Mouse (Mus musculus) brown adipose tissue, adult 24 weeks (tissue): ENCODE measurements around the gene Krt80. TPM values are rescaled to one million over a fixed set of nuclear protein-coding genes. Genes with fewer than 3 reads are reported as not detected.
A peak's percentile ranks its signal among the peaks of the same experiment; 100 is the strongest.
"Not testable (repeated sequence)": the region's sequence is repeated elsewhere in the genome, so short reads cannot be mapped to it uniquely, and the experiment has no call there.

Experiments
- H3K27ac ChIP-seq: fragments of 200-500 bp; replicated peaks from 2 replicates; pipeline ENCODE4 v1.5.1; 2012; ENCODE audit warnings: low read depth, mild to moderate bottlenecking, low read length
- H3K4me1 ChIP-seq: fragments of 200-500 bp; 2 replicates; pipeline ENCODE4 v1.6.1; 2012; ENCODE audit warnings: low read length, mixed read lengths; ENCODE audit not compliant: control insufficient read depth, insufficient read depth, insufficient read length
- H3K4me3 ChIP-seq: fragments of 200-500 bp; 2 replicates; pipeline ENCODE4 v1.5.1; 2012; ENCODE audit warnings: low read depth, mild to moderate bottlenecking, low read length, moderate library complexity; ENCODE audit not compliant: insufficient read depth
- polyA plus RNA-seq: library from polyadenylated mRNA; stranded (reverse); fragments of >200 nt; gene quantifications from 2 replicates; pipeline ENCODE4 v1.2.4, GENCODE M21; 2012; ENCODE audit not compliant: missing spikeins, insufficient read depth, insufficient read length

Krt80 gene
- polyA plus RNA-seq, 1 experiment = 2.3 TPM

DNA sequence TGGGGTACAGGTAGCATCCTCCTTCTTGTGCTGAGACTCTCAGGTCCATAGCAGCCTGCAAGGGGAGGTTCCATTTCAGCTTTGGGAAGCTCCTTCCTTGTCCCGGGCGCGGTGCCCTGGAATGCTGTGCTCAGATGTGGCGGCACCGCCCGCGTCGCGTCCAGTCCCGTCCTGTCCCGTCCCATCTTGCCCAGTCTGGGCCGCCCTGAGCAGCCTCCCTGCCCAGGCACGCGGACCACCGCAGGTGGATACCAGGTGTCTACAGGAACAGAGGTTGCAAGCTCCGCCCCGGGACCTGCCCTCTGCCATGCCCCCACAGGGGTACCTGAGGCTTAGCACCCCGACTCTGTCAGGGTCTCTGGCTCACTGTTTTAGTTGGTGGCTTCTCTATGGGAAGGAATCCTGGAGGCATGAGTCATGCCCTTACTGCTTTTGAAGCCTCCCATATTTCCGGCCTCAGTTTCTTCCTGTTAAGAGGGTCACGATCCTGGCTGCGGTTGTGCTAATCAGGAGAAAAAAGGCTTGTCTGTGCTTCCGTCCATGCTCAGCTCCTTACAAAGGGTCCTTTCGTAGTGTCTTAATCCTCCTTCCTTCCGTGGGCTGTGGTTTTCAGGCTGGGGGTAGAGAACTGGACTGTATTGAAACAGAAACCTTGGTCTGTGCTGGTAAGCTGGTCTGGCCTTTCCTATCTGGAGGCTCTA is 33.3 kb downstream of the Krt80 start:
- H3K4me1 ChIP-seq = peaks cover 4% of the 10 kb centered on the region
- no peak overlapping the region for H3K4me3 ChIP-seq
- no peak overlapping the region for H3K27ac ChIP-seq

DNA sequence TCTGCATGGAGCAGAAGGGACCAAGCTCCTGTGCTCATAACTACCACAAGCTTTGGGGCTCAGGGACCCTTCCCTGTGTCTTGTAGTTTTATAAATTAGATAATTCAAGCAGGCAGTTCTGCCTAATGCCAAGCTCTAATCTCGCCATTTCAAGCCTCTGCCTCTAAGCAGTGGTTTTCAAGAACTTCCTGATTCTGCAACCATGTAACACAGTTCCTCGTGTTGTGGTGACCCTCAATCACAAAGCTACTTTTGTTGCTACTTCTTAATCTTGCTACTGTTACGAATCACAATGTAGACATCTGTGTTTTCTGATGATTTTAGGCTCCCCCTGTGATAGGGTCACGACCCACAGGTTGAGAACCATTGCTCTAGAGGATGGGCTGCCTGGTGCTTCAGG is 36.3 kb downstream of the Krt80 start:
- no peak overlapping the region for H3K27ac ChIP-seq
- H3K4me3 ChIP-seq = no peak overlapping the region
- peaks cover 4% of the 10 kb centered on the region for H3K4me1 ChIP-seq

DNA sequence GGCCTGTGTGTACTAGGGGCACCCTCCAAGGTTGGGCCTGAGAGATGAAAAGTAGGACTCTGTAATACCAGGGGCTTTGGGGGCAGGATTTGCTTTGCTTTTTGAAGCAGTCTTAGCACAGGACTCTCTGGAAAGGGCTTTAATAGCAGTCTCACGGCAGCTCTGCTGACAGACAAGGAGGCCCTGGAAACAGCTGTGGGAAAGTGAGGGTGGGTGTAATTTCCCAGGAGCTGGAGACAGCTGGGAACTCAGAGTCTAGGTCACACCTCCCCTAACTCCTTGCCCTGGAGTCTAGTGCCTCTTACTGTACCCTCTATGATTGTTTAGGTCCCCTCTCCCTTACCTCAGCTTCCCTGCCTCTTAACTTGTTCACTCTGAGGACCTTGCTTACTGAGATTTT is 36.8 kb downstream of the Krt80 start:
- peaks cover 3% of the 10 kb centered on the region for H3K4me1 ChIP-seq
- no peak overlapping the region for H3K4me3 ChIP-seq
- no peak overlapping the region for H3K27ac ChIP-seq

DNA sequence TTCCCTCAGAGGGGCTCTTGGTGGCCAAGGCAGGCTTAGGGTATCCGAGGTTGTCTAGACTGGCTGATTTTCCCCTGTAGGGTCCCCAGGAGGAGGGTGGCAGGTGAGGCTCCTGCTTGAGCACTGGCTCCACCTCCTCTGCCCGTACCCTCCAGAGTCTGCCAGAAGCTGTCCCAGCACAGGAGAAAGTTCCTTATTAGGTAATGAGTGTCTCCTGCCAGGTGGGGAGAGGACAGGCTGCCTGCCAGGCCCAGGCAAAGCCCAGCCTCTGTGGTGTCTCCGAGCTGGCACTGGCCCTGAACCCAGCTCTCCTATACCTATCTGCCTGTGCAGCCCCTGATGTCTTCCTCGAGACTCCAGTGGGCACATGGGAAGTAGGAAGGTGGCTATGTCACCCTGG is 37.6 kb downstream of the Krt80 start:
- H3K4me3 ChIP-seq = no peak overlapping the region
- no peak overlapping the region for H3K27ac ChIP-seq
- H3K4me1 ChIP-seq = no peaks in the 10 kb centered on the region; the same call in 1 of the 2 replicates

DNA sequence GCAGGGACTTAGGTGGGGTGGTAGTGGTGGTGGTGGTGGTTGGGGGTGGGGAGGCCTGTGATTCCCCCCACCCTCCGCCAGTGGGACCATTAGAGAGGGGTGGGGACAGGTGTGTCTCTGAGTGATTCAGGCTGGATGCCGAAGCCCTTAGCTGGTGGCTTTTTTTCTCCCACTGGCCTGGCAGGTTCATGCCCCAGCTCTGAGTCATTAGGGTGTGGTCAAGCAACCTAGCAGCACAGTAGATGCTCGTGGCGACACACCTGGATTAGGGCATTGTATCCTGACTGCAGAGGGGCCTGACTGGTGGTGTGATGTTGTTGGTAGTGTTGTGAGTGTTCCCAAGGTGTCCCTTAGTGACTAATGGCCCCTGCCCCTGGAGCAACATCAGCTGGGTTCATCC is 38.9 kb downstream of the Krt80 start:
- H3K27ac ChIP-seq = no peak overlapping the region
- H3K4me1 ChIP-seq = no peaks in the 10 kb centered on the region; the same call in 1 of the 2 replicates
- H3K4me3 ChIP-seq = no peak overlapping the region

DNA sequence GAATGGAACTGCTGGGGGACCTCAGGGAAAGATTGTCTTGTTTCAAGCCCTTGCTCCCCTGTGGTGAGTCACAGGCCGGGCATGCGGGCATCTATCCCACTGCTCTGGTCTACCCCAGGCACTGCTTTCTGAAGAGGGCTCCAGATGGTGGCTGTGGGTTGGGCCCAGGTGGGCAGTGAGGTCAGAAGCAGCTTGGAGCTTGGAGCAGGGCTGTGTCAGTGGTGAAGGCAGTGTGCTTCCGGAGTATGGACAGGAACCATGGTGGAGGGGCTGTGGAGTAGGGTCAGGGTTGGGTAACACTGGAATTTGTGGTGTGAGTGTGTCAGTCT is 40.4 kb downstream of the Krt80 start:
- Histone ChIP-seq H3K4me3 (no peak overlapping the region), H3K4me1 (no peaks in the 10 kb centered on the region; the same call in 1 of the 2 replicates), H3K27ac (no peak overlapping the region)

DNA sequence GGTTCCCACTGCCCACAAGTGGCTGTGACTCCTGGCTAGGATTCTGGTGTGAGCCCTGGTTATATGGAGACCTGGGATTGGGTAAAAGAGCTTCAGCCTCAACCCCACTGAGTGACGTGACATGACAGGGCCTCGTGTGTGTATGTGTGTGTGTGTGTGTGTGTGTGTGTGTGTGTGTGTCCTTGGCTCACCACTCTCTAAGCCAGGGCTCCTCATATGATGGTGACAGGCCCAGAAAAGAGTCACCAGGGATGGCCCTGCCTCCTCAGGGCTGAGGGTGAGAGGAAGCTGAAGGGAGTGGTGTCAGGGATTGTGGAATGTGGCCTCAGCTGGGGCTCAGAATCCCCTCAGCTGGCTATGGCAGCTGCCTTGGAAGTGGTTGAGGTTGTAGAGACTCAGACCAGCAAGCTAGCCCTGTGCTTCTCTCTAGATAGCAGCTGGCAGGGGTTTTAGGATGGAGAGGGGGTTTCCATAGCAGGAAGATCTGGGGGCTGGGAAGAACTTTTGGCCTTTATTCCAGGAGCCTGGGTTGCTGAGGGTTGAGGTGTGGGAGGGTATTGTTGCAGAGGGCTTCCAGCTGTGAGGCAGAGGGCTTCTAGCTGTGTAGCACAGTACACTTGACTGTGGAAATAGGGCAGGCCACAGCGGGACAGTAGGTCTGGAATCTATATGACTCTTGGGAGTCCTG is 40.9 kb downstream of the Krt80 start:
- Histone ChIP-seq H3K27ac (no peak overlapping the region), H3K4me1 (no peaks in the 10 kb centered on the region; the same call in 1 of the 2 replicates), H3K4me3 (no peak overlapping the region)

DNA sequence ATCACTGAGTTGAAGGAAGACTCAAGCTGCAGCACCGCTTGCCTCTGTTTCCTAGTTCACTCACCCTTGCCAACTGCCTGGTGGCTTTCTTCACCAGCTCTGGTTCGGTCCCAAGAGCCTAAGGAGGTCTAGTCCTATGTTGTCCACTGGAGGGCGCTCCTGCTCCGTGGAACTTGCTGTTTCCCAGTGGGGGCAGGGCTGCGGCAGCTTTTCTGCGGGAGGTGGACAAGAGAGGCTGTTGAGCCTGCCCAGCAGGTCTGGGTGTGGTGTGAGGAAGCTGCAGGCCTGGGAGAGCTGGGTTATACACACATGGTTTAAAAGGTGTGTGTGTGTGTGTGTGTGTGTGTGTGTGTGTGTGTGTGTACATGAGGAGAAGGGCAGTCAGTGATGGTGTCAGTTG is 42.7 kb downstream of the Krt80 start:
- Histone ChIP-seq H3K4me3 (no peak overlapping the region), H3K27ac (no peak overlapping the region), H3K4me1 (peaks cover 4% of the 10 kb centered on the region)

DNA sequence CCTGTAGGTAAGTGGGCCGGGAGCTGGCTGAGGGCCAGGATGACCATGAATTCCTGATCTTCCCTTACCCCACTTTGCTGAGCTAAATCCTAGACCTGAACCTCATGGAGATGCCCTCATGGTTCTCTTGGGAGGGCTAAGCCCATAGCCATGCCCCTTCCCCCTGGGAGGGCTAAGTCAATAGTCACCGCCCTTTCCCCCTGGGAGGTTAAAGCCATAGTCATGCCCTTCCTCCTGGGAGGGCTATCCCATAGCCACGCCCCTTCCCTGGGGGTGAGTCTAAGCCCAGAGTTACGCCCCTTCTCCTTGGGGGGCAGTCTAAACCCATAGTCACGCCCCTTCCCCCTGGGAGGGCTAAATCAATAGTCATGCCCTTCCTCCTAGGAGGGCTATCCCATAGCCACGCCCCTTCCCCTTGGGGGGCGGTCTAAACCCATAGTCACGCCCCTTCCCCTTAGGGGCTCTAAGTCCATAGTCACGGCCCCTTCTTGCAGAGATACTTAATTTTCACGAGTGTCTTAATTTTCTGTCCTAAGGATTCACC is 43.9 kb downstream of the Krt80 start:
- Histone ChIP-seq H3K27ac (no peak overlapping the region), H3K4me3 (no peak overlapping the region), H3K4me1 (peaks cover 7% of the 10 kb centered on the region)

DNA sequence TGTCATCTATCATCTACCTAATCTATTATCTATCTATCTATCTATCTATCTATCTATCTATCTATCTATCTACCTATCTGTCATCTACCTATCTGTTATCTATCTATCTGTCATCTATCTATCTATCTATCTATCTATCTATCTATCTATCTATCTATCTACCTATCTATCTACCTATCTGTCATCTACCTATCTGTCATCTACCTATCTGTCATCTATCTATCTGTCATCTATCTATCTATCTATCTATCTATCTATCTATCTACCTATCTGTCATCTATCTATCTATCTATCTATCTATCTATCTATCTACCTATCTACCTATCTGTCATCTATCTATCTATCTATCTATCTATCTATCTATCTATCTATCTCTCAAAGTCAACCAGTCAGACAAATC is 45.6 kb downstream of the Krt80 start:
- not testable (repeated sequence) for H3K27ac ChIP-seq, H3K4me3 ChIP-seq
- peaks cover 15% of the 10 kb centered on the region for H3K4me1 ChIP-seq

DNA sequence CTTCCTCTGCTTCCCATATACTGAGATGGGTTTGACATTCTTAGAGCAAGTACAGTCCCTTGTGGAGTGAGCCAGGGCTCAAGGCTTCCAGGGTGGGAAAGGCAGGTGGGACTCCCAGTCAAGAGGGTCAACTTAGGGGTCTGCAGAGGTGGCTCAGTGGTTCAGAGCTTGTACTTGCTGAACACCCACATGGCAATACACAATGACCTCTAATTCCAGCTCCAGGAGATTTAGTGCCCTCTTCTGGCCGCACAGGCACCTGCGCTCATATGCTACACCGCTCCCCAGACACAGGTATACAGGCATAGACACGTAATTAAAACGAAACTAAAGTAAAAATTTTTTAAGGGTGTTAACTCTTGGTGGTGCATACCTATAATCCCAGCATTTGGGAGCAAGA is 46.5 kb downstream of the Krt80 start:
- H3K27ac ChIP-seq = peak overlapping the region; percentile 91
- H3K4me3 ChIP-seq = 0 out of 2 replicates have a peak overlapping the region, but pooled peaks have one; percentile 14
- peaks cover 22% of the 10 kb centered on the region for H3K4me1 ChIP-seq

DNA sequence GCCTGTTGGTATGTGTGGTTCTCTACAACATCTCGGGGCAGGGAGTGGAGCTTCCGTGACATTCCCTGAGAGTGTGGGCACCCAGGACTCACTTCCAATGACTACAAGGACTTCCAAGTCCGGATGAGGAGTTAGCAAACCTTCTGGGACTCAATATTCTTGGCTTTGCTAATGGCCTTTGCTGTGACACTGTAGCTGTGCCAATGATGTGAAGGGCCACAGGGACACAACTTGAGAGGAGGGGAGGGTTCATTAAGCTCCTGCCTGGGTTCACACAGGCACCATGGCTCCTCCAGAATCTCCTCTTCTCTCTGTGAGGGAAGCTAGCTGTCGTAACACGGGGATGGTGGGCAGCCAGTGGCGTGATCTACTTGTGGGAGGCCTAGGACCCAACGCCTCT is 47.3 kb downstream of the Krt80 start:
- Histone ChIP-seq H3K4me1 (peaks cover 27% of the 10 kb centered on the region), H3K27ac (peak overlapping the region; percentile 100)

DNA sequence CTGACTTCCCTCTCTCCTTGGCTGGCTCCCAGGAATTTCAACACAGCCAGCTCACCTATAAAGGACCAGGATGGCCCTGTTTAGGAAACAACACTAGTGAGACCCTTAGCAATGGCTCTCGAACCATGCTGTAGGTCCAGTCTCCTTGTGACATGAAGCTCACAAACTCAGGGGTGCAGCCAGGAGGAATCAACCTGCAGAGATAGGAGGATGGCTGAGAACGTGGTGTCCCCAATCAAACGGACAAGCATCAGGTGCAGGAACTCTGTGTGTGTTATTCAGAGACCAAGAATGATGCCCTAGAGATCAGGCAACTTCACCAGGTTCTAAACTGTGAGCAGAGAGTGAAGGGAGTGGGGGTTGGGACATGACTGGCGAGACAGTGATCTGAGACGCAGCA is 47.9 kb downstream of the Krt80 start:
- H3K27ac ChIP-seq = peak overlapping the region; percentile 63
- H3K4me3 ChIP-seq = no peak overlapping the region
- H3K4me1 ChIP-seq = peaks cover 29% of the 10 kb centered on the region

More for the DNA sequence above, 47.3 kb downstream of the Krt80 start:
- H3K4me3 ChIP-seq = peak overlapping the region; percentile 62

DNA sequence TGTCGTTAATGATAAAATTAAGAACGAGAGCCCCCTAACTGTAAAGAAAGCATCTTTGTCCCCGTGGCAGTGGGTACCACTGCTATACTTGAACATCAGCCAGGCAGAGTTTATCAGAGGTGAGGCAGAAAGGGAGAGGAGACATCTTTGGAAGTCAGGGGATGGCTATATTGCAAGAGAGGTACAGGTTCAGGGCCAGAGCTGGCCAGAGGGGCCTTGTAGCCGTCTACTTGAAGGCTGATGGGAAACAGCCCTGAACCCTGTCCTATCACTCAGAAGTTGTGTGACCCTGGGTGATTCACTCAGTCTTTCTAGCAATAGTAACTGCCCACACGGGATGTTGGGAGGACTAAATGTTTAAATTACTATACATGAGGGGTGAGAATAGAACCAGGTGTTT is 48.8 kb downstream of the Krt80 start:
- H3K4me1 ChIP-seq = peaks cover 33% of the 10 kb centered on the region
- no peak overlapping the region for H3K4me3 ChIP-seq
- no peak overlapping the region for H3K27ac ChIP-seq

DNA sequence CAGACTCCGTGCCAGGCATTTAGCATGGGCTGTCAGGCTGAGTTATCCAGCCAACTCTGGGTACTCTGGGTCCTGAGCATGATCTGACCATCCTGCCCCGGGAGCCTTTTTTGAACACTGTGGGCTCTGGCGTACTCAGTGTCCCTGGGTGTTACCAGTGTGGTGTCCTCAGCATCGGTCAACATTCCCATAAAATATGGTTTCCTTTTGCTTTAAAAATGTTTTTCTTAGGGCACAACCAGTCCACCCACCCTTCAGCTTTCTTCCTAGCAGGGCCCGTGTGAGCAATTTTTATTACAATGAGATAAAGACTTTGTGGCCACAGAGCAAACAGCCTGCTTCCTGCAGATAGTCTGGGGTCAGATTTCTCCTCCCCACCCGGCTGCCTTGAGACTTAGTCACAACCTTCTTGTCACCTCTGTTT is 49.3 kb downstream of the Krt80 start:
- H3K27ac ChIP-seq = peak overlapping the region; percentile 40
- peaks cover 33% of the 10 kb centered on the region for H3K4me1 ChIP-seq
- no peak overlapping the region for H3K4me3 ChIP-seq
